Mouse (Mus musculus) layer of hippocampus, postnatal 25 days (tissue): ENCODE results near the gene Igbp1b. TPM values are rescaled to one million over a fixed set of nuclear protein-coding genes. Genes with fewer than 3 reads are reported as not detected.

Source experiments
- DNase-seq, 2 experiments: peaks; one replicate each; pipeline ENCODE4 v3.0.0; 2022; ENCODE audit warnings: mixed read lengths in 2 of 2, low spot score in 1 of 2; ENCODE audit errors: extremely low spot score in 1 of 2
- total RNA-seq, 2 experiments: library from RNA; stranded (reverse); gene quantifications; 2 replicates each; pipeline ENCODE4 v1.2.3; 2021

Igbp1b gene
- 1 to 10 TPM in 1 of 2 experiments, under 1 TPM in 1; 0.96 to 1.3 TPM for total RNA-seq

- DNase-seq, result no peak
These were observed at the start of gene Igbp1b for GRCm38 (mm10) chr6:138658516-138658915. Igbp1b (minus strand) TSS chr6:138658544.

DNA sequence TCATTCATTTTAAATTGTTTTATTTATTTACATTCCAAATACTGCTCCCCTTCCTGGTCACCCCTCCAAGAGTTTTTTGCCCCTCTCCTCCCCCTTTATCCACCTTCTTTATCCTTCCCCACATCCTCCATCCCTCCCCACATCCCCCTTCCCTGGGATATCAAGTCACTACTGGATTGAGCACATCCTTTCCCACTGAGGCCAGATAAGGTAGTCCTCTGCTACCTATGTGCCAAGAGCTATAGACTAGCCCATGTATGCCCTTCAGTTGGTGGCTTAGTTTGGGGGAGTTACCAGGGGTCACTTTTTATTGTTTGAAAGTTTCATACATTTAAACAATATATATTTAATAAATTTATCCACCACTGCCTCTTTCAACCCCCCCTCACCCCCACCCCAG is 24.6 kb upstream of the Igbp1b start:
- DNase-seq, result no peak

DNA sequence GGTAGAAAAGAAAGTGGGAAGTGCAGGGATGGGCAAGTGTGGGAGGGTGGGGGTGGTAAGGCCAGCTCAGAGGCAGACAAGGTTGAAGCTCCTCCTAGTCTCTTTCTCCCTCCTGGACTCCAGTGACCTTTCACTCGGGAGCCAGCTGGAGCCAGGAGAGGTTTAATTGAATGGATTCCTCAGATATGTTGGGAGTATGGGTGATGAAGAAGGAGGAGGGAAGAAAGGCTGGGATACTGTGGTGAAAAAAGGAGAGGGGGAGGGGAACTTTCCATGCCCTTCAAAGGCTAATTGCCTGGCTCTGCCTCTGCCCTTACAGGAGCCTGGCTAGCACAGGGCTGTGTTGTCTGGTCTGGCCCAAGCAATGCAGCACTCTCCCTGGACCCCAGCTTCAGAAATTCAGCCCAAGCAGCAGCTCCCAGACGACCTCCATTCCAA is 14.4 kb upstream of the Igbp1b start:
- DNase-seq, result no peak

GRCm38 (mm10) chr6:138665416-138665815 is 7.1 kb upstream of the Igbp1b start:
- DNase-seq, result no peak

DNA sequence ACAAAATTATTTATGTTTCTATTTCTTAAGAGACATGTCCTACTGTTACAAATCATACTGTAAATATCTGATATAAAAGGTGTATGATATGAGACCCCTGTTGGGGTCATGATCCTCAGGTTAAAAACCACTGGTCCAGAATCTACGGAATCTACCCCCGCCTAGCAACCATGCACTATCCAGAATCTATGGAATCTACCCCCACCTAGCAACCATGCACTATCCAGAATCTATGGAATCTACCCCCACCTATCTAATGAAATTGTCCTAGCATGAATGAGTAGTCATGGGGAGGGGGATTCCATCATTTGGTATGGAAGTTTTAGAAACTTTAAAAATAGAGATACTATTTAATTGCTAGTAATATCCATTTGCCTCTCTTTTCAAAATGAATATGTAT is 12.7 kb downstream of the Igbp1b start:
- DNase-seq, result no peak

GRCm38 (mm10) chr6:138639351-138639750 is 19.0 kb downstream of the Igbp1b start:
- DNase-seq, result no peak

DNA sequence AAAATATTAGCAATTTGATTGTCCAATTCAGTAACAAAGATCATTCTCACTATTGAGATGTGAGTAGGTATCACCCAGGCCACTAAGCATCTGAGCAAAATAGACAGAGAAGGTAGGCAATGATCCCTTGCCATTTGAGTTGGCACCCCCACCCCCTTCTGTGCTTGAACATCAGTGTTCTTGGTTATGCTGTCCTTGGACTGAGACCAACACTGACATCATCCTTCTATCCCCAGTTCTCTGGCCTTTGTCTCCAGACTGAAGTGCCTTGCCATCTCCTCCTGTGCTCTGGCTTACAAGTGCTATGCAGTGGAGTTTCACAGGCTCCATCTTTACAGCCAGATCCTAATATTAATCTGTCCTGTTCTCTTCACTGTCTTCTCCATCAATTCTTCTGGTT is 37.6 kb downstream of the Igbp1b start:
- no peak for DNase-seq

- no peak for DNase-seq
These were observed 39.9 kb downstream of the Igbp1b start for GRCm38 (mm10) chr6:138618396-138618795.

Other genes with a start within 250 kb of the Igbp1b start
- gene Lmo3, start 76.6 kb downstream of the Igbp1b start, total RNA-seq, result 100 to 1,000 TPM; 184 to 195 TPM